Mouse (Mus musculus) embryonic facial prominence, embryonic 15.5 days (tissue): ENCODE results near the gene Gpn3. TPM values are rescaled to one million over a fixed set of nuclear protein-coding genes. Genes with fewer than 3 reads are reported as not detected.

Experiments
- ATAC-seq: fragments of 200-750 bp; cut with Nextera tagmentation; 2 replicates; pipeline ENCODE4 v1.8.0; 2017; ENCODE audit warnings: low read depth, moderate TSS enrichment; ENCODE audit not compliant: insufficient number of reproducible peaks, low FRiP score, low TSS enrichment
- H3K27ac ChIP-seq: fragments of 300-500 bp; sonication (generic); replicated peaks from 2 replicates; pipeline ENCODE4 v1.5.1; 2015; ENCODE audit warnings: mild to moderate bottlenecking, inconsistent platforms
- H3K27me3 ChIP-seq: fragments of 300-500 bp; sonication (generic); 2 replicates; pipeline ENCODE4 v1.6.1; 2015; ENCODE audit warnings: inconsistent platforms
- H3K36me3 ChIP-seq: fragments of 300-500 bp; sonication (generic); 2 replicates; pipeline ENCODE4 v1.6.1; 2015; ENCODE audit warnings: mild to moderate bottlenecking, inconsistent platforms
- H3K4me1 ChIP-seq: fragments of 300-500 bp; sonication (generic); 2 replicates; pipeline ENCODE4 v1.6.1; 2015; ENCODE audit warnings: inconsistent platforms
- H3K4me2 ChIP-seq: fragments of 300-500 bp; sonication (generic); replicated peaks from 2 replicates; pipeline ENCODE4 v1.6.1; 2015; ENCODE audit warnings: mild to moderate bottlenecking, inconsistent platforms
- H3K4me3 ChIP-seq: fragments of 300-500 bp; sonication (generic); replicated peaks from 2 replicates; pipeline ENCODE4 v1.5.1; 2015; ENCODE audit warnings: mild to moderate bottlenecking, inconsistent platforms
- H3K9ac ChIP-seq: fragments of 300-500 bp; sonication (generic); 2 replicates; pipeline ENCODE4 v1.6.1; 2015; ENCODE audit warnings: inconsistent platforms
- H3K9me3 ChIP-seq: fragments of 300-500 bp; sonication (generic); replicated peaks from 2 replicates; pipeline ENCODE4 v1.6.1; 2016; ENCODE audit warnings: inconsistent platforms
- WGBS: fragments of 180-500 bp; shearing (Covaris S2); methylation state at CpG from one replicate; pipeline ENCODE4 v1.1.7; 2015; 5-methylcytosine and 5-hydroxymethylcytosine counted together
- polyA plus RNA-seq: library from polyadenylated mRNA; unstranded; fragments of >200 nt; fragmentation: Nextera tagmentation; extraction: Ambion mirVana; gene quantifications from 2 replicates; pipeline ENCODE4 v1.2.1, GENCODE M21; 2015

Gene Gpn3
- polyA plus RNA-seq, 1 experiment from 2014 or later: 61.3 TPM

DNA sequence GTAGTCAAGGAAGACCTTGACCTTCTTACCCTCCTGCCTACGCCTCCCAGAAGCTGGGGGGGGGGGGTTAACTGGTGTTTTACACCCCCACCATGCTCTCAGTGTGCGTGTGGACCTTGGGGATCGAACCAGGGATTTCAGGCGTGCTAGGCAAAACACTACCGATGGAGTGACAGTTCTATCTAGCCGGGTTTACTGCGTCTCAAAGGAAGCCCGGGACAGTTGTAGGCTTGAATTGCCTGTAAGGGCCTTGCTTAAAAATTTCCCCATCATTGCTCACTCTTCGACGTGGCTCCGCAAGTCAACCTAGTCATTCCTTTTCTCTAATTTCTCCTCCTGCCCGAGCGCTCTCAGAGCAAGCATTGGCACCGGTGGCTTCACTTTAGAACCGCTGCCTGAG is 51.4 kb downstream of the Gpn3 start:
- Histone ChIP-seq H3K4me1 (peaks cover 22% of the 10 kb centered on the region), H3K4me3 (peak overlapping the region; percentile 96), H3K9ac (peak overlapping the region; percentile 91), H3K4me2 (peak overlapping the region; percentile 83), H3K27me3 (no peaks in the 10 kb centered on the region), H3K9me3 (no peaks in the 10 kb centered on the region), H3K36me3 (peaks cover 13% of the 10 kb centered on the region), H3K27ac (0 out of 2 replicates have a peak overlapping the region, but pooled peaks have one; percentile 92)
- no peak for ATAC-seq
- WGBS: 24% methylated on average over 15 of the region's 15 CpGs

DNA sequence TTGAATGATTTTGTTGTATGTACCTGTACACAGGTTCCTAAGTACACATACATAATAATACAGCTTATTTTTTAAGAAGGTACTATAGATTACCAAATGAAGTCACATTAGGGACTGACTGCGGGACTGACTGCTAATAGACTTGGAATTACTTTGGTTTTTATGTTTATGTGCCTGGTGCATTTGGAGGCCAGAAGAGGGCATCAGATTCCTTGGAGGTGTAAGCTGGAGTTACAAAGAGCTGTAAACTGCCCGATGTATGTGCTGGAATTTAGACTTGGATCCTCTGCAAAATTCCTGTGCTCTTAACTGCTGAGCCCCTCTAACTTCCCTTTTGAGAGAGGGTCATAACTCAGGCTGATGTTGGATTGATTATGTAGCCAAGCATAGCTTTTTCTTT is 53.9 kb downstream of the Gpn3 start:
- no peak overlapping the region for H3K4me2 ChIP-seq
- no peak overlapping the region for H3K27ac ChIP-seq
- no peak overlapping the region for H3K4me3 ChIP-seq
- H3K4me1 ChIP-seq: peaks cover 22% of the 10 kb centered on the region
- no peaks in the 10 kb centered on the region for H3K27me3 ChIP-seq
- ATAC-seq: no peak
- H3K36me3 ChIP-seq: peaks cover 37% of the 10 kb centered on the region
- H3K9me3 ChIP-seq: no peaks in the 10 kb centered on the region
- 87% methylated on average over 2 of the region's 2 CpGs for WGBS
- no peak overlapping the region for H3K9ac ChIP-seq

DNA sequence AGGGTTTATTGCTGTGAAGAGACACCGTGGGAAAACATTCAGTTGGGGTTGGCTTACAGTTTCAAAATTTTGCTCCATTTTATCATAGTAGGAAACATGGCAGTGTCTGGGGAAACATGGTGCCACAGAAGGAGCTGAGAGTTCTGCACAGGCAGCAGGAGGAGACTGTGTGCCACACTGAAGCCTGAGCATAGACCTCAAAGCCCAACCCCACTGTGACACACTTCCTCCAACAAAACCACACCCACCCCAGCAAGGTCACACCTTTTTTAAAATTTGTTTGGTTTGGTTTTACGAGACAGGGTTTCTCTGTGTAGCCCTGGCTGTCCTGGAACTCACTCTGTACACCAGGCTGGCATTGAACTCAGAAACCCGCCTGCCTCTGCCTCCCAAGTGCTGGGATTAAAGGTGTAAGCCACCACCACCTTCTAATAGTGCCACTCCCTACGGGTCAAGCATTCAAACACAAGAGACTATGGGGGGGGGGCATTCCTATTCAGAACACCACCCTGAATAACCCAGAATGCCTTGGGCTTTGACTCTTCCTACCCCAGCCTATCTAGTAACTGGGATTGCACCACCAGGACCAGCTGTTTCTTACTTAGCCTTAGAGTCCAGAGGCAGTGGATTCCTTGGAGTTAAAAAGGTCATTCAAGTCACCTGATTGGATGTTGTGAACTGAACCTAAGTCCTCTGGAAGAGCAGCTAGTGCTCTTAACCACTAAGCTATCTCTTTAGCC is 58.5 kb downstream of the Gpn3 start:
- H3K9me3 ChIP-seq: no peaks in the 10 kb centered on the region
- H3K4me2 ChIP-seq: no peak overlapping the region
- no peaks in the 10 kb centered on the region for H3K4me1 ChIP-seq
- no peak overlapping the region for H3K4me3 ChIP-seq
- no peak for ATAC-seq
- H3K27me3 ChIP-seq: no peaks in the 10 kb centered on the region
- no peak overlapping the region for H3K9ac ChIP-seq
- H3K27ac ChIP-seq: no peak overlapping the region
- 92% methylated on average over 4 of the region's 4 CpGs for WGBS
- peaks cover 81% of the 10 kb centered on the region for H3K36me3 ChIP-seq

DNA sequence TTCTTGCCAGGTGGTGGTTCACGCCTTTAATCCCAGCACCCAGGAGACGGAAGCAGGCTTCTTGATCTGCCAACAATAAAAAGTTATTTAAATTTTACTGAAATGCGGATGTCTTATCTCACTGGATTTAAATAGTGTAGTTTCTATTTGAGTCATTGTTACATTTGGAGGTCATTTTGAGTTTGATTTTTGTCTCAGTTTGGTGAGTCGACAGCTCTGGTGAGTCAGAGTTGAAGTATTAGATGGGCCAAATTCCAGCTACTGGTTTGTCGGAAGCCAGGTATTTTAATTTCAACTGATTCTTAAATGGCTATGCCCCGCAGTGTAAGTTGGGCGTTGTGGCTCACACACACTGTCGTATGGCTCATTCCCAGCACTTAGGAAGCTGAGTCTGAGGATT is 59.5 kb downstream of the Gpn3 start:
- Histone ChIP-seq H3K4me1 (no peaks in the 10 kb centered on the region), H3K4me3 (no peak overlapping the region), H3K4me2 (no peak overlapping the region), H3K27me3 (no peaks in the 10 kb centered on the region), H3K9me3 (no peaks in the 10 kb centered on the region), H3K36me3 (peaks cover 85% of the 10 kb centered on the region), H3K9ac (no peak overlapping the region), H3K27ac (no peak overlapping the region)
- 90% methylated on average over 8 of the region's 8 CpGs for WGBS
- ATAC-seq: no peak

Other genes starting within 250 kb of the Gpn3 start
- gene Ccdc63, start 231.1 kb upstream of the Gpn3 start, polyA plus RNA-seq: 0.24 TPM in 1 of 2 replicates, not detected in the other
- 235 and 238 TPM in 2 replicates for gene Ppp1cc, start 213.6 kb upstream of the Gpn3 start, polyA plus RNA-seq
- gene Hvcn1, start 165.1 kb upstream of the Gpn3 start, polyA plus RNA-seq: 9.8 and 10.3 TPM in 2 replicates
- gene Tctn1, start 107.4 kb upstream of the Gpn3 start, polyA plus RNA-seq: 6.9 and 7.5 TPM in 2 replicates
- 8.0 and 9.5 TPM in 2 replicates for gene Pptc7, start 87.5 kb upstream of the Gpn3 start, polyA plus RNA-seq
- 11.4 and 11.5 TPM in 2 replicates for gene Rad9b, start 17.6 kb upstream of the Gpn3 start, polyA plus RNA-seq
- 178 and 184 TPM in 2 replicates for gene Vps29, start 17.5 kb upstream of the Gpn3 start, polyA plus RNA-seq
- 79.9 and 92.3 TPM in 2 replicates for gene Fam216a, start 488 bp downstream of the Gpn3 start, polyA plus RNA-seq
- gene Arpc3, start 20.0 kb downstream of the Gpn3 start, polyA plus RNA-seq: 129 and 139 TPM in 2 replicates
- gene Anapc7, start 49.8 kb downstream of the Gpn3 start, polyA plus RNA-seq: 42.4 and 42.6 TPM in 2 replicates
- gene Atp2a2, start 130.3 kb downstream of the Gpn3 start, polyA plus RNA-seq: 34.8 and 38.1 TPM in 2 replicates
- gene Ift81, start 242.6 kb downstream of the Gpn3 start, polyA plus RNA-seq: 41.4 and 44.8 TPM in 2 replicates